Mouse (Mus musculus) liver, embryonic 13.5 days (tissue): ENCODE data around the gene Snd1. TPM values are rescaled to one million over a fixed set of nuclear protein-coding genes. Genes with fewer than 3 reads are reported as not detected.

Experiments
- ATAC-seq: fragments of 200-750 bp; cut with Nextera tagmentation; 2 replicates; pipeline ENCODE4 v1.8.0; 2017; ENCODE audit warnings: low read depth, mild to moderate bottlenecking, moderate number of reproducible peaks, moderate library complexity
- DNase-seq: peaks from one replicate; pipeline ENCODE4 v3.0.0; 2022
- H3K27ac ChIP-seq: fragments of 300-500 bp; sonication (generic); 2 replicates; pipeline ENCODE4 v1.5.1; 2015; ENCODE audit warnings: moderate library complexity, mild to moderate bottlenecking, inconsistent platforms
- H3K27me3 ChIP-seq: fragments of 300-500 bp; sonication (generic); 2 replicates; pipeline ENCODE4 v1.6.1; 2015; ENCODE audit warnings: mild to moderate bottlenecking, inconsistent platforms
- H3K36me3 ChIP-seq: fragments of 300-500 bp; sonication (generic); 2 replicates; pipeline ENCODE4 v1.6.1; 2015; ENCODE audit warnings: mild to moderate bottlenecking, inconsistent platforms
- H3K4me1 ChIP-seq: fragments of 300-500 bp; sonication (generic); replicated peaks from 2 replicates; pipeline ENCODE4 v1.6.1; 2015; ENCODE audit warnings: inconsistent platforms
- H3K4me2 ChIP-seq: fragments of 300-500 bp; sonication (generic); 2 replicates; pipeline ENCODE4 v1.6.1; 2015; ENCODE audit warnings: inconsistent platforms, mild to moderate bottlenecking, moderate library complexity
- H3K4me3 ChIP-seq: fragments of 300-500 bp; sonication (generic); replicated peaks from 2 replicates; pipeline ENCODE4 v1.5.1; 2015; ENCODE audit warnings: mild to moderate bottlenecking, inconsistent platforms
- H3K9ac ChIP-seq: fragments of 300-500 bp; sonication (generic); 2 replicates; pipeline ENCODE4 v1.6.1; 2015; ENCODE audit warnings: mild to moderate bottlenecking, inconsistent platforms
- H3K9me3 ChIP-seq: fragments of 300-500 bp; sonication (generic); replicated peaks from 2 replicates; pipeline ENCODE4 v1.6.1; 2016; ENCODE audit warnings: inconsistent platforms
- WGBS: fragments of 180-500 bp; shearing (Covaris S2); methylation state at CpG from one replicate; pipeline ENCODE4 v1.1.7; 2015; ENCODE audit not compliant: insufficient replicate concordance; 5-methylcytosine and 5-hydroxymethylcytosine counted together
- polyA plus RNA-seq: library from polyadenylated mRNA; unstranded; fragments of >200 nt; fragmentation: Nextera tagmentation; extraction: Ambion mirVana; gene quantifications from 2 replicates; pipeline ENCODE4 v1.2.1, GENCODE M21; 2015

Snd1 gene
- polyA plus RNA-seq, 1 experiment from 2014 or later = 55.2 TPM

- ATAC-seq = peak; percentile 83
- no peak for DNase-seq
- Histone ChIP-seq H3K4me2 (peak overlapping the region; percentile 55), H3K36me3 (no peaks in the 10 kb centered on the region), H3K9me3 (no peaks in the 10 kb centered on the region), H3K27ac (peak overlapping the region; percentile 83), H3K4me3 (0 out of 2 replicates have a peak overlapping the region, but pooled peaks have one; percentile 7), H3K9ac (peak overlapping the region; percentile 49; the same call in 1 of the 2 replicates), H3K27me3 (no peaks in the 10 kb centered on the region), H3K4me1 (peaks cover 61% of the 10 kb centered on the region)
- WGBS = 22% methylated on average over 5 of the region's 5 CpGs
These were observed 124.2 kb downstream of the Snd1 start for GRCm38 (mm10) chr6:28599120-28599519.

- no peak overlapping the region for H3K9ac ChIP-seq
- peaks cover 74% of the 10 kb centered on the region for H3K4me1 ChIP-seq
- peak overlapping the region; percentile 55; the same call in 1 of the 2 replicates for H3K4me2 ChIP-seq
- H3K4me3 ChIP-seq = no peak overlapping the region
- no peak overlapping the region for H3K27ac ChIP-seq
- H3K27me3 ChIP-seq = no peaks in the 10 kb centered on the region
- H3K36me3 ChIP-seq = no peaks in the 10 kb centered on the region
- DNase-seq (no peak), ATAC-seq (no peak)
- no peaks in the 10 kb centered on the region for H3K9me3 ChIP-seq
These were observed 125.5 kb downstream of the Snd1 start for GRCm38 (mm10) chr6:28600404-28600803.

GRCm38 (mm10) chr6:28603401-28603800 is 128.5 kb downstream of the Snd1 start:
- Histone ChIP-seq H3K9me3 (no peaks in the 10 kb centered on the region), H3K9ac (no peak overlapping the region), H3K4me1 (peaks cover 80% of the 10 kb centered on the region), H3K36me3 (no peaks in the 10 kb centered on the region), H3K4me2 (peak overlapping the region; percentile 30), H3K4me3 (no peak overlapping the region), H3K27ac (peak overlapping the region; percentile 57), H3K27me3 (no peaks in the 10 kb centered on the region)
- ATAC-seq = peak; percentile 89
- 29% methylated on average over 3 of the region's 3 CpGs for WGBS
- DNase-seq = peak; percentile 66

GRCm38 (mm10) chr6:28603823-28604222 is 128.9 kb downstream of the Snd1 start:
- Histone ChIP-seq H3K4me1 (peaks cover 76% of the 10 kb centered on the region), H3K9me3 (no peaks in the 10 kb centered on the region), H3K36me3 (no peaks in the 10 kb centered on the region), H3K27me3 (no peaks in the 10 kb centered on the region), H3K4me2 (peak overlapping the region; percentile 30), H3K27ac (peak overlapping the region; percentile 57), H3K9ac (no peak overlapping the region), H3K4me3 (no peak overlapping the region)
- DNase-seq (no peak), ATAC-seq (no peak)
- whole genome bisulfite sequencing = 62% methylated on average over 3 of the region's 3 CpGs

- Histone ChIP-seq H3K4me3 (no peak overlapping the region), H3K4me2 (no peak overlapping the region), H3K9me3 (no peaks in the 10 kb centered on the region), H3K27me3 (no peaks in the 10 kb centered on the region), H3K36me3 (no peaks in the 10 kb centered on the region), H3K4me1 (peaks cover 30% of the 10 kb centered on the region), H3K9ac (no peak overlapping the region), H3K27ac (no peak overlapping the region)
- no peak for ATAC-seq
- no peak for DNase-seq
- 55% methylated on average over 4 of the region's 4 CpGs for WGBS
These were observed 134.4 kb downstream of the Snd1 start for GRCm38 (mm10) chr6:28609291-28609690.

- Histone ChIP-seq H3K4me2 (no peak overlapping the region), H3K9me3 (no peaks in the 10 kb centered on the region), H3K4me3 (no peak overlapping the region), H3K9ac (no peak overlapping the region), H3K27ac (no peak overlapping the region), H3K4me1 (peaks cover 22% of the 10 kb centered on the region), H3K36me3 (no peaks in the 10 kb centered on the region), H3K27me3 (no peaks in the 10 kb centered on the region)
- no peak for DNase-seq
- no peak for ATAC-seq
- WGBS = 89% methylated on average over 1 of the region's 1 CpGs
These were observed 135.2 kb downstream of the Snd1 start for GRCm38 (mm10) chr6:28610127-28610526.

- Histone ChIP-seq H3K9me3 (no peaks in the 10 kb centered on the region), H3K4me2 (no peak overlapping the region), H3K4me3 (no peak overlapping the region), H3K4me1 (peaks cover 26% of the 10 kb centered on the region), H3K27me3 (no peaks in the 10 kb centered on the region), H3K27ac (no peak overlapping the region), H3K36me3 (no peaks in the 10 kb centered on the region), H3K9ac (no peak overlapping the region)
- 75% methylated on average over 4 of the region's 4 CpGs for WGBS
- no peak for DNase-seq
- ATAC-seq = no peak
These were observed 138.5 kb downstream of the Snd1 start for GRCm38 (mm10) chr6:28613441-28613840.

- no peak for DNase-seq
- H3K27me3 ChIP-seq = no peaks in the 10 kb centered on the region
- no peaks in the 10 kb centered on the region for H3K36me3 ChIP-seq
- H3K27ac ChIP-seq = no peak overlapping the region
- no peak overlapping the region for H3K4me3 ChIP-seq
- H3K4me2 ChIP-seq = no peak overlapping the region
- peaks cover 37% of the 10 kb centered on the region for H3K4me1 ChIP-seq
- H3K9me3 ChIP-seq = no peaks in the 10 kb centered on the region
- no peak for ATAC-seq
- H3K9ac ChIP-seq = no peak overlapping the region
- WGBS = 83% methylated on average over 4 of the region's 4 CpGs
These were observed 139.9 kb downstream of the Snd1 start for GRCm38 (mm10) chr6:28614856-28615255.

GRCm38 (mm10) chr6:28615408-28615807 is 140.5 kb downstream of the Snd1 start:
- Histone ChIP-seq H3K4me2 (no peak overlapping the region), H3K4me3 (no peak overlapping the region), H3K9me3 (no peaks in the 10 kb centered on the region), H3K4me1 (peaks cover 42% of the 10 kb centered on the region), H3K9ac (no peak overlapping the region), H3K36me3 (no peaks in the 10 kb centered on the region), H3K27me3 (no peaks in the 10 kb centered on the region), H3K27ac (no peak overlapping the region)
- DNase-seq (no peak), ATAC-seq (no peak)
- 86% methylated on average over 3 of the region's 3 CpGs for WGBS

GRCm38 (mm10) chr6:28615966-28616365 is 141.0 kb downstream of the Snd1 start:
- Histone ChIP-seq H3K4me3 (no peak overlapping the region), H3K27me3 (no peaks in the 10 kb centered on the region), H3K9me3 (no peaks in the 10 kb centered on the region), H3K27ac (no peak overlapping the region), H3K4me2 (no peak overlapping the region), H3K9ac (no peak overlapping the region), H3K4me1 (peaks cover 42% of the 10 kb centered on the region), H3K36me3 (no peaks in the 10 kb centered on the region)
- ATAC-seq = no peak
- 67% methylated on average over 3 of the region's 3 CpGs for WGBS
- no peak for DNase-seq

- no peak for ATAC-seq
- DNase-seq = no peak
- peaks cover 66% of the 10 kb centered on the region for H3K4me1 ChIP-seq
These were observed 143.4 kb downstream of the Snd1 start for GRCm38 (mm10) chr6:28618299-28618698.

GRCm38 (mm10) chr6:28618751-28619153 is 143.8 kb downstream of the Snd1 start:
- ATAC-seq (no peak), DNase-seq (no peak)
- Histone ChIP-seq H3K27ac (peak overlapping the region; percentile 43; the same call in 1 of the 2 replicates), H3K9ac (no peak overlapping the region), H3K27me3 (no peaks in the 10 kb centered on the region), H3K36me3 (no peaks in the 10 kb centered on the region), H3K4me3 (no peak overlapping the region), H3K9me3 (no peaks in the 10 kb centered on the region), H3K4me1 (peaks cover 70% of the 10 kb centered on the region), H3K4me2 (no peak overlapping the region)
- 52% methylated on average over 7 of the region's 7 CpGs for WGBS

More at GRCm38 (mm10) chr6:28618299-28618698, 143.4 kb downstream of the Snd1 start:
- WGBS = 76% methylated on average over 3 of the region's 3 CpGs
- no peaks in the 10 kb centered on the region for H3K36me3 ChIP-seq
- no peaks in the 10 kb centered on the region for H3K27me3 ChIP-seq
- no peak overlapping the region for H3K4me3 ChIP-seq
- H3K9me3 ChIP-seq = no peaks in the 10 kb centered on the region
- H3K9ac ChIP-seq = no peak overlapping the region
- peak overlapping the region; percentile 43; the same call in 1 of the 2 replicates for H3K27ac ChIP-seq
- H3K4me2 ChIP-seq = no peak overlapping the region
